Mouse (Mus musculus): Measurements from ENCODE around the gene Card10.

DNA sequence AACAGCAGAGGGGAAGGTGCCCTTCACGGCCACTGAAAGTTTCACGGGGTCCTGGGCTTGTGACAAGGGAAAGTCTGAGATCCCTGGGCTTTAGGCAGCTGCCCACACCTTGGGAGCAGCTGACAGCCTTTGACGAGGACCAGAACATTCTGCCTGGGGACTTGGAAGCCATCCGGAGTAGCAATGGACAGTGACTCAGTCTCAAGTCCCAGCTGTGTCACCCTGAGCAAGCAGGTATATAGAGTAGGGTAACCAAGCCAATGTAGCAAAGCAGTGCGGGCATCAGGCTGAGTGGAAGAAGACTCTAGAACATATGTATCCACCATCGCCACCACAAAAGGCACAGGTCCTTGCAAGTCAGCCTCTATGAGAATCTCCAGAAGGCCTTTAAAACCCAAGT is 65.7 kb downstream of the Card10 start:
- TF ChIP-seq POLR2A (IDR thresholded peaks at IDR 0.05; ENCODE audit: borderline replicate concordance, insufficient read depth, low read length), result no peak
- no peak for TF ChIP-seq CTCF (IDR thresholded peaks at IDR 0.05; ENCODE audit: borderline replicate concordance, insufficient read depth, low read depth, low read length)

Data from cerebellum, adult 2 months (tissue).